Mouse (Mus musculus) embryo, embryonic 10 days (tissue): ENCODE data around the gene Smarcd1.
"Not testable (repeated sequence)": the region's sequence is repeated elsewhere in the genome, so short reads cannot be mapped to it uniquely, and the experiment has no call there.

Experiments used
- DNase-seq: peaks from one replicate; pipeline ENCODE4 v3.0.0-alpha.2; 2015; ENCODE audit warnings: low spot score

Gene Smarcd1

DNA sequence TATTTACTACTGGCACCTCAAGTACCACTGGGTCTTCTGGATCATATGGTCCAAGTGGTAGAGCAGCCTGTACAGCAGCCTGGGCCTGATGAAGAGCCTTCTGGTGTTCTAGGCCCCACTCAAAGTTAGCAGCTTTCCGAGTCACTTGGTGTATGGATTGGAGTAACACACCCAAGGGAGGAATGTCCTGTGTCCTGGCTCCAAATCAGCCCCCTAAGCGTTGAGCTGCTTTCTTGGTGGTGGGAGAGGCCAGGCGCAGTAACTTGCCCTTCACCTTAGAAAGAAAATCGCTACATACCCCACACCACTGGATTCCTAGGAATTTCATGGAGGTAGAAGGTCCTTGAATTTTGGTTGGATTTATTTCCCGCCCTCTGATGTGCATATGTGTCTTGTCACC is 17.8 kb upstream of the Smarcd1 start:
- DNase-seq, result no peak

DNA sequence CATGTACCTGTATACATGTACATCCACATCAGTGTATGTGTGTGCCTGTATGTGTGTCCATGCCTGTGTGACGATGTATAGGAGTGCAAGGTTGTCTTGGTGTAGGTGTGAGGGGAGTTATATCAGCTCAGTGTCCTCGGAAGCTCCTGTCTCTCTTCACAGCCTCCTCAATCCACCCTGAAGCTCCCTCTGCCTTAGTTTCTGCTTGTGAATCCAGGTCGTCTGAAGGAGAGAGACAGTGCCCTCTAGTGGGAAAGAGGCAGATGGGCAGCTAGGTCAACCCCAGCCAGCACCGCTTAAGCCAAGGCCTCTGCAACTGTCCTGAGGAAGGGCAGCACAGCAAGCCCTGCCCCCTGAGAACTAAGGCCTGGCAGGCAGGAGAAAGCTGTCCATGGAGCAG is 13.2 kb upstream of the Smarcd1 start:
- DNase-seq, result peak; percentile 89

DNA sequence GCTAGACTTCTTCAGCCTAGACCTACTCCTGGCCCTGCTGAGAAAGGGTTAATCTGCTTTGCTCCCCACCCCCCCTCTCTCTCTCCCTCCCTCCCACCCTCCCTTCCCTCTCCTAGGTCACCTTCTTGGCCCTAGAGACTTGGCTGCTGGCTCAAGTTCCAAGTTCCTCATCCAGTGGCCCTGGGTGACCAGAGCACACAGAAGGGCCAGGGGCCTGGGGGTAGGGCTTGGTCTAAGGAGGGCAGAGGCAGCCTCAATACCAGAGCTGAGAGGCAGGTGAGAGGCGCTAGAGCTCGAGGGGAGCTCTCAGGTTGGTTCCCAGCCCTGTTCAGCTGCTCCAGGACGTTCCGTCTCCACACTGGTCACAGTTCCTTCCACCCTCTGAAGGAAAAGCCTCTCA is 11.0 kb upstream of the Smarcd1 start:
- DNase-seq, result no peak

DNA sequence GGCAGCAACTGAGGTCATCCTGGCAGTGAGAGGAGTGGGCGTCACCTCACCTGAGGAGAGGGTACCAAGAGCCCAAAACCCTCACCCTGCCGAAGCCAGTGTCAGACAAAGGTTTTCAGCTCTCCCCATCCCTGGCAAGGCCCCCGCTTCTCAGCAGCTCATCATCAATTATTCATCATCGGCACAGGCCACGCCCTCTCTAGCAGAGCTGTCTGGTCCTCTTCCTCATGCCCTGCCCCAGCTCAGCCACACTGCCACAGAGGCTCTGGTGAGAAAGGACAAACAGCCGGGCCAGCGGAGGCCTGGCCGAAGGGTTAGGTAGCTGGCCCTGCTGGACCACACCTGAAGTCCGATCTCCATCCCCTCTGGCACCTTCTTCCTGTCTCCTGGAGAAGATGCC is 10.0 kb upstream of the Smarcd1 start:
- no peak for DNase-seq

DNA sequence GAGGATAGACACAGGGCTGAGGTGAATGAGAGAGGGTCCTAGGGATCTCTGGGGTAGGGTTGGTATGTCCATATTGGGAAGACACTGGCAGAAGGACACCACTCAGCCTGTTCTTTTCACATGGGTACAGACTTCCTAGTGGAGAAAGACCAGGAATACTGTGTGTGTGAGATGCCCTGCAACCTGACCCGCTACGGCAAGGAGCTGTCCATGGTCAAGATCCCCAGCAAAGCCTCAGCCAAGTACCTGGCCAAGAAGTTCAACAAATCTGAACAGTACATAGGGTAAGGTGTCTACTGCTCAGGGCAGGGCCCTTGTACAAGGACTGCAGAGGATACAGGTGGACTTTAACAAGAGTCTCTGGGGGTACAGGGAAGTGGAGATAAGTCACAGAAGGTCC is 4.6 kb upstream of the Smarcd1 start:
- peak; percentile 52 for DNase-seq

DNA sequence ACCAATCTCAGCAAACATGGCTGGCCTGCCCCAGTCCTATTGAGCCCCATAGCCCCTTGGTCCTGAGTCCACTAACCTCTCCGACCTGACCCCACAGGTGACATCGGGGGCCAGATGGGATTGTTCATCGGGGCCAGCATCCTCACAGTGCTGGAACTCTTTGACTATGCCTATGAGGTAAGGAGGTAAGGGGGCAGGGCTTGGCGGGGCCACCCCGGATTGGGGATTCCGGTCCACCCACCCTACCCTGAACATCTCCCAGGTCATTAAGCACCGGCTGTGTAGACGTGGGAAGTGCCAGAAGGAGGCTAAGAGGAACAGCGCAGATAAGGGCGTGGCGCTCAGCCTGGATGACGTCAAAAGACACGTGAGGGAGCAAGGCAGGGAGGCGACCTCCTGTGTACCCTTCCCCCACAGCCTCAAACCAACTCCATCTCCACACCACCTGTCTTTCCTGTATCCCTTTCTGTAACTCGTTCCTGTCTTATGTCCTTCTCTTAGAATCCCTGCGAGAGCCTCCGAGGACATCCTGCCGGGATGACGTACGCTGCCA is 3.3 kb upstream of the Smarcd1 start:
- no peak for DNase-seq

DNA sequence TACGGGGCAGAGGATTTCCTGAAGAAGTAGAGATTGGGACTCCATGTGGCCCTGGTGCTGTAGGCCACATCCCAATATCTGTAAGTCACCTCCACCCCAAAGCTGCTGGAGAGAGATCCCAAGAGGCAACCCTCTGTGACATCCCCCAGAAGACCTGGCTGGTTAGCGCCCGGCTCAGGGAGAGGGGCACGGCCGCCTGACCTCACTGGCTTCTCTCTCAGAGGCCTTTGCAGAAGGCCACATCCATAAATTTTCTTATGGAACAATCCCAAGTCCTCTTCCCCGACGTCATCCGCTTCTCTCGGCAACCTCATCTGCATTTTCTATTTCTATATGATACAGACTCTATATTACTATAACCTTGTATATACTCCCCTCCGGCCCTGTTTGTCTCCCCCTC is 2.2 kb upstream of the Smarcd1 start:
- DNase-seq, result no peak

DNA sequence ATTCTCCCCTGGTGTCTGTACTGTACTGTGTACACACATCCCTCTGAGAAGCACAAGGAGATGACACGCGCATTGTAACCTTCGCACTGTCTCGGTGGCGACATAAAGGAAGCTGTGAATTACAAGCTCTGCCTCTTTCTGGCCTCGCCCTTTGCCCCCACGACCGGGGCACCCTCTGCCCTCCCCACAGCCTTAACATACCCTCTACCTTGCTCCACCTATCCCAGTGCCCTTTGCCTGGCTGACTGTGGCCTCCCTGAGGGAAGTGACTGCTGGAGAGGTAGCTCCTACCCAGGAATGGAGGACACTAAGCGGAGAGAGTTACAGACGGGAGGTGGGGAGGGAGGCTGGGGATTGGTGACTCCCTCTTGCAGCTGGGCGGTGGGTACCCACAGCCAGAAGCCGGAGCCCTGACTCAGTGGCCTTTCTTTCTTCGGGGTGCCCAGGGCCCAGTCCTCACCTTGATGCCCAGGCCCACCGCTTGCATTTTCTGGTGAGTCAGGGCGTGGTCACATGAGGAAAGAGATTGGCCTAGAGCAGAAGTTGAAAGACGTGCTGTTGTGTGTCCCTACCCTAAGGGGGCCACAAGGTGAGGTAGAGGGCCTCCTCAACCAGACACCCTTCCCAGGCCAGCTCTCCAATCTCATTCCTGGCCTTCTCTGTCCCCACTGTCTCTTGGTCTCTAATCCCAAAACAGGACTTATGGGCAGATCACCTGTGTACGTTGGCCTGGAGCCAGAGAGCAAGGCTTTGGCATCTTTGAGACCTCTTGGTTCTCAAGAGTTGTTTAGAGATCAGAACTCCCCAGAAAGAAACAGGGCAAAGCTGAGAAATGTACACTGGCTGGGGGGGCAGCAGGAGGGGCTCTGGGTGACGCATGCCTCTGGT is 1.5 kb upstream of the Smarcd1 start:
- DNase-seq, result no peak

DNA sequence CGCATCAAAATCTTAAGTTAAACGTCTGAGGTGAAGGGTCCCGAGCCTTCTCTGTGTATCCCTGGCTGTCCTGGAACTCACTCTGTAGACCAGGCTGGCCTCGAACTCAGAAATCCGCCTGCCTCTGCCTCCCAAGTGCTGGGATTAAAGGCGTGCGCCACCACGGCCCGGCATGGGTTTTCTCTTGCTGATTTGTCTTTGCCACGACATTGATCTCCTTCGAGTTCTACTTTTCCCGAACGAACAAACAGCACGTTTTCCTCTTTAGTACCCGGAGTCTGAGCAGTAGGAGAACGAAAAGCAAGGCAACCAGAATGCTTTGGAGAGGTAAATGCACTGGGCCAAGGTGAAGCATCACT is 310 bp upstream of the Smarcd1 start:
- DNase-seq, result not testable (repeated sequence)

DNA sequence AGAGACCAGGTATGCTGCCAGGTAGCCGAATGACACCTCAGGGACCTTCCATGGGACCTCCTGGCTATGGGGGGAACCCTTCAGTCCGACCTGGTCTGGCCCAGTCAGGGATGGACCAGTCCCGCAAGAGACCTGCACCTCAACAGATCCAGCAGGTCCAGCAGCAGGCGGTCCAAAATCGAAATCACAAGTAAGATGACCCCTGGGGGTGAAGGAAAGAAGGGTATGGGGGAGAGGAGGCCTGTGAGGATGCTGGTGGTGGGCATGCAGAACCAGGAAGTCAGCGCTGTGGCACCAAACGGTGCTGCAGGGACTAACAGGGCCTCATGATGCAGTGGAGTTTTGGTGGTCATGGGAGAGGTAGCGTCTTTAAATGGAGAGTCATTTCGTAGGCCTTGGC is 1.2 kb downstream of the Smarcd1 start:
- no peak for DNase-seq

DNA sequence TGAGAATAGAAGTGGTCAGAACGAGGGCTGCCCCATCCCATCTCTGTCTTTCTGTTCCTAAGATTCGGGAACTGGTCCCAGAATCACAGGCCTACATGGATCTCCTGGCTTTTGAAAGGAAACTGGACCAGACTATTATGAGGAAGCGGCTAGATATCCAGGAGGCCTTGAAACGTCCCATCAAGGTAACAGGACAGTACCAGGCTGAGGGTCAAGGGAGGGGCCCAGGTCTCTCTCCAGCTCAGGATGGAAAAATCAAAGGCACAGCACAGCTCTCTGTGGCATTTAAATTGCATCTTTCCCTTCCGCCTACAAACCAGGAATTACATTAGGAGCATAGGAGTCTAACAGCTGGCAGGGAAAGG is 1.7 kb downstream of the Smarcd1 start:
- no peak for DNase-seq

DNA sequence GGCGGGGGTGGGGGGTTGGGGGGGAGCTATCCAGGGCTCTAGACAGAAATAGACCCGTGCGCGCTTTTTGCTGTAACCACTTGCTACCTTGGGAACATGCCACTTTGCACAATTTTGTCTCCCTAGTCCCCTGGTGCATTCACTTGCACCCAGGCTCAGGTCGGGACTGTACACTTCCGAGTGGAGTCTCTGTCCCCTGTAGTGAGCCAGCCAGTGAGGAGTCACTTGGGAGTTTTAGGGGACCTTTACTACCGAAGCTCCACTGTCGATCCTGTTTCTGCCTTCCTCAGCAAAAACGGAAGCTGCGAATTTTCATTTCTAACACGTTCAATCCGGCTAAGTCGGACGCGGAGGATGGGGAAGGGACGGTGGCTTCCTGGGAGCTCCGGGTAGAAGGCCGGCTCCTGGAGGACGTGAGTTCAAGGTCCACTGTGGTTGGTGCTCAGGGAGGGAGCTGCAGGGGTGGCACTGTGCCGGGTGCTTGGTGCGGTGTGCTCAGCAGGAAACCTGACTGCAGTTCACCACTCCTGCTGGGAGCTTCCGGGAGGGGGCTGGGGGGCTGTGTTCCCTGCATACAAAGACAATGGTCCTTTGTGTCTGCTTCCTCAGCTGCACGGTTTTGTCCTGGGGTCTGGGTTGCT is 2.2 kb downstream of the Smarcd1 start:
- no peak for DNase-seq

DNA sequence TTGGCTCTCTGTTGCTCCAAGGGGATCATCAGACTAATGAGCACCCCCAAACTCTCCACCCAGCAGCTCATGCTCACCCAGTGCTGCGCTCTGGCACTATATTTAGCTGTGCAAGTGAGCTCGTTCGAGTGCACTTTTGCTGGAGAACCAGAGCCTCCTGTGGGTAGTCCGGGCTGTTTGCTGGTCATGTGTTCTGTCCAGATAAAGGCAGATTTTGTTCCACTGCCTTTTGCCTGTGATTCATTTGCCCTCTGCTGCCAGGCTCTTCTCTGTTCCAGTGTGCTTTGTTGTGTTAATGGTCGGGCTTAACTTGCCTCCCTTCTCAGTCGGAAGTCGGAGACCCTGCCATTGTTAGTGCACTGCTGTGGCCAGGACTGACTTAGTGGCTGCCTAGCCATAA is 3.0 kb downstream of the Smarcd1 start:
- DNase-seq, result peak; percentile 43

DNA sequence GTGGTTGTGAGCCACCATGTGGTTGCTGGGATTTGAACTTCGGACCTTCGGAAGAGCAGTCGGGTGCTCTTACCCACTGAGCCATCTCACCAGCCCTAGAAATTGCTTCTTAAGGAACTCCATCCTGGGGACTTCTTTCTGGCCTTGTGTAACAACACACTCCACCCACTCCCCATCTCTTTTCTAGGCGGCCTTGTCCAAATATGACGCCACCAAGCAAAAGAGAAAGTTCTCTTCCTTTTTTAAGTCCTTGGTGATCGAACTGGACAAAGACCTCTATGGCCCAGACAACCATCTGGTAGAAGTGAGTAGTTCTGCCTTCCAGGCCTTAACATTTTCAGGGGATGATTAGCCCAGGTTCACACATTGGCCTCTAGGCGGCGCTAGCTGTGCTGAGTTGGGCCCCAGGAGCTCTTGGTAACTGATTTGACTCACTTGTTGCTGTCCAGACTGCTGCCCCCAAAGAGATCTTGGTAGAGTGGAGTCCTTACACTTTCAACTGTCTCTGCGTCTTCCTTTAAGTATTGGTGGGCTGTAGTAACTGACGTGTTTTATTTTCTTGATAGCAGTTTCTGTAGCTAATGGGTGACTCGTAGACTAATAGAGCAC is 3.6 kb downstream of the Smarcd1 start, which contains the start of gene Gm17349:
Gene Gm17349 (minus strand): TSS at position 51 of the 609 bp plus-strand sequence.
- DNase-seq, result peak; percentile 74

DNA sequence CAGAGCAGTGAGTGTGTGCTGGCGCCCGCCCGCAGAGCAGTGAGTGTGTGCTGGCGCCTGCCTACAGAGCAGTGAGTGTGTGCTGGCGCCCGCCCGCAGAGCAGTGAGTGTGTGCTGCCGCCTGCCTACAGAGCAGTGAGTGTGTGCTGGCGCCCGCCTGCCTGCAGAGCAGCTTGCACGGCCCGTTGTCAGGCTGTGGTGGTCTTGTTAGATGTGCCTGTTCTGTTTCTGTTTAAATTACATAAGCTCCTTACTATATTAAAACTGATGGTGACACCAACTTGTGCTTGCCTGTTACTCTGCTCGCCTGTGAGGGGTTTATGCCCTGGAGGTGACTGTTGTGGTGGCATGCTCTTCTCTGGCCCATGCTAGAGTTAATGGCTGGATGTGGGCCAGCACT is 6.2 kb downstream of the Smarcd1 start:
- DNase-seq, result no peak

DNA sequence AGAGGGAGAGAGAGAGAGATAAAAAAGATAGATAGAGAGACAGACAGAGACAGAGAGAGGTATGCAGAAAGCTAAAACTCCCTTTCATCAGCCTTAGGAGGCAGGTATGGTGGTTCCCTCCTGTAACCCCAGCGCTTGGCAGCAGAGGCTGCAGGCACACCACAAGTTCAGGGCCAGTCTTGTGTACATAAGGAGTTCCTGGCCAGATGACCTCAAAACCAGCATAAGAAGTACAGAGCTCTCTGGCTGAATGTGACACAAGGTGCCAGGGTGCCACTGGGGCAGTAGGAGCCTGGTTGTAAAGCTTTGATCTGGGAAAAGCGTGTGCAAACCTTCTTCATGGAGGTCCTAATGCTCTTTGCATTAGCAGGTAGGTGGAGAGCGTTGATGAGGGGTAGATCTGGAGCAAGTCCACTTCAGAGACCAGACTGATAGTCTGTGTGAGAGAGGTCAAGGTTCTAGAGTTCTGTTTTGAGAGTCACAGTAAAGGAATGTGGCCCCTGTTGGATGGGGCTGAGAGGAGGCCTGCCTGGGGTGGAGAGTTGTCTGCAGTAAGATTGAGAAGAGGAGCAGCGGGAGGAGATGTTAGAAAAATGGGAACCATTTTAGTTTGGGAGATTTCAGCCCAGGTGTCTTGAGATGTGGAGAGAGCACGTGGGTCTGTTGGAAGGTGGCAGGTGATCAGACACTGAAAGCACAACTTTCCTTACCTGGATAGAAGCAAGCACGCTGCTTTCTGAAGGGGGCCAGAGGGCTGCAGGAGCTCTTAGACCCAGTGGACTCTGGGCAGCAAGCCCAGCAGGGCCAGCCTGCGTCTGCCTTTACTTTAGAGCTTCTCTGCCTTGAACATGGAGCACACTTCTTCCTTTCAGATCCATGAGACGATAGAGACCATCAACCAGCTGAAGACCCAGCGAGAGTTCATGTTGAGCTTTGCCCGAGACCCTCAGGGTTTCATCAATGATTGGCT is 8.6 kb downstream of the Smarcd1 start:
- DNase-seq, result no peak

DNA sequence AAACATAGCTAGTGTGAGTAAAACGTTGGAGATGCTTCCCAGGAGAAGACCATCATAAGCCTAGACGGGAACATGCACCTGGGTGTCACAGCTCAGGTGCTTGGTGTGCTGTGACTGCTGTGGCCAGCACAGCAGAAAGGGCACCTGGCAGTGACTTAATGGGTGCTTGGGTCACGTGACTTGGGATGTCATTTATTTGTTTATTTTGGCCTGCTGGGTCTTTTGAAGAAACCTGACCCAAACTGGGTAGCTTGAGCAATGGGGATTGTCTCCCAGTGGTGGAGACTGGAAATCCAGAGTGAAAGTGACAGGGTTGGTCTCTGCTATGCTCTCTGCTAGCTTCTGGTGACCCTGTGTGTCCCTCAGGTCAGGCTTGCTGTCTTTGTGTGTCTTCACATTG is 9.6 kb downstream of the Smarcd1 start:
- no peak for DNase-seq

DNA sequence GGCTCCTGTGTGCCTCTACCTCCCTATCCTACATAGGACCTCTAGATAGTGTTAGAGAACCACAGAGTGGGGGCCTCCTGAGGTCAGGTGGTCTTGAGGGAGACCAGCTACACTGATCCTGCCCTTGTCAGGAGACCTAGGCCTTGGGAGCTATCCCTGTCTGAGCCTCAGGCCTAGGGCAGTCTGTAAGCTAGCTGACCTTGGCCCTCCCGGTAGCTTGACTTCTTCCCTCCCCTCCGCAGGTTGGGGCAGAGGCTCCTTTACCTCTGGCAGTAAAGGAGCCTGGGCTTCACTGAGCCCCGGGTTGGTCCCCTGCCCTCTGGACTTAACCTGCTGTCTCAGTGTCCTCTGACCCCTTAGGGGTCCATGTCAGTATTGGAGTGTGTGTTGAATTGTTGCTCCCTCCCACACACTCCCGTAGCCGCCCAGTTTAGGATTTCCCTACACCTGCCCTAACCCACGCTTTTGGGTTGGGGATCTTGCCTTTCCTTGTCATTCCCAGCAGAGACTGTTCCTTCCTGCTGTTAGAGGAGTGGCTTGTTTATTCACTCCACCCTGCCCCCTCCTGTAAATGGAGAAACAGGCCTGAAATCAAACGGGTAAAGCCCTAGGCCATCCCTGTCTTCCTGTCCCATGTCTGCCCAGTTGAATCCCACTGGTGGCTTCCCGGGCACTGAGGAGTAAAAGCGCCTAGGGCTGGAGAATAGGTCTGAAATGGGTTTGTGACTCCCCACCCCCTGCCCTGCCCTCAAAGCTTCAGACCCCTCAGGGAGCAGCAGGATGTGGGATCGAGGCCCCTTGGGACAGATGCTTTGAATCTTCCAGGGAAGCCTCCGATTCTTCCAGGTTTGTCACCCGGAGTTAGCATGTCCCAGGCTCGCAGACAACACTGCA is 11.0 kb downstream of the Smarcd1 start:
- no peak for DNase-seq

DNA sequence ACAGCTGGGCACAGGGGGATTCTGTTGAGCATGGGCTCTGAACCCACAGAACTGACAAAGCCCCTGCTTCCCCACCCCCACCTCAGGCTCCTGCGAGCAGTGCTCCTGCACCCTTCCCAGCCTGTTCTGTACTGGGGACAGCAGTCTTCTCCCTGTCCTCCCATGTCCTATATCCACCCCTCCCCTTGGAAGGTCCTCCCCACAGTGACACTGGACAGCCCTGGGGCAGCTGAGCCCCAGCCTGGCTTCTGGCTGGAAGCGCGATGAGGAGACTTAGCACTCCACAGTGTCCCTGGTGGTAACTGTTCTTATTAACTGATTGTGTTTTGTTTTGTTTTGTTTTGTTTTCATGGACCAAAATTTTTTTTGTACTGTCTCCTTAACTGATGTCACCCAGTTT is 11.6 kb downstream of the Smarcd1 start:
- no peak for DNase-seq

DNA sequence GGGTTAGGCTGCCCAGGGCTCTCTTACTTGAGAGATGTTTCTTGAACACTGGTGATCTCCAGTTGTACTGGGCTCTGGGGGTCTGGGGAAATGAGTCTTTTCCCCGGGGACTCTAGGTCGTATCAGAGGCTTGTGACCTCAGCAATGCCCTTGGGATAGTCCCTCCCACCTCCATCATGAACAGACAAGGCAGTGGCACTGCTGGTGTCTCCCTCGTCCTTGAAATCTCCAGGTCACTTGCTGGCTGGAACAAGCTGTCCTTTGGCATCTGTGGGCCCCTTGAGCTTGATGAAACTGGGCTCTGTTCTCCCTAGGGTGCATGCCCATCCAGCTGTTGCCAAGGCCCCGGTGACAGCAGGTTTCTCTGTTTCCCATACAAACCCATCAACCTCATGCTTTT is 12.3 kb downstream of the Smarcd1 start:
- DNase-seq, result no peak

DNA sequence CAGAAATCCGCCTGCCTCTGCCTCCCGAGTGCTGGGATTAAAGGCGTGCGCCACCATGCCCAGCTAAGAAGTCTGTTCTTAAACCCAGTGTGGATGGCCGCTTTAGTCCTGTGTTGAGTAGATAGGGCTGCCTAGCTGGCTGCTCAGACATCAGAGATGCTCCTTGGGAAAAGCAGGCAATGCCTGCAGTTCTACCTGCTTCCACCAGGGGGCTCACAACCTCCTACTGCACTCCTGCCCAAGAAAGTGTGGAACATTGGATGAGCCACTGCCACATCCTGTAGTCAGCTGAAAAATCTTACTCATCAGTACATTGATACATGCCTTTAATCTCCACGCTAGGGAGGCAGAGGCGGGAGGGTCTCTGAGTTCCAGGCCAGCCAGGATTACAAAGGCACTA is 12.9 kb downstream of the Smarcd1 start:
- DNase-seq, result peak; percentile 86
